Mouse (Mus musculus): ENCODE results near the gene Cryzl1. TPM values are rescaled to one million over a fixed set of nuclear protein-coding genes. Genes with fewer than 3 reads are reported as not detected.

Gene Cryzl1
- polyA plus RNA-seq, 1 experiment from 2014 or later, result 62.2 TPM

DNA sequence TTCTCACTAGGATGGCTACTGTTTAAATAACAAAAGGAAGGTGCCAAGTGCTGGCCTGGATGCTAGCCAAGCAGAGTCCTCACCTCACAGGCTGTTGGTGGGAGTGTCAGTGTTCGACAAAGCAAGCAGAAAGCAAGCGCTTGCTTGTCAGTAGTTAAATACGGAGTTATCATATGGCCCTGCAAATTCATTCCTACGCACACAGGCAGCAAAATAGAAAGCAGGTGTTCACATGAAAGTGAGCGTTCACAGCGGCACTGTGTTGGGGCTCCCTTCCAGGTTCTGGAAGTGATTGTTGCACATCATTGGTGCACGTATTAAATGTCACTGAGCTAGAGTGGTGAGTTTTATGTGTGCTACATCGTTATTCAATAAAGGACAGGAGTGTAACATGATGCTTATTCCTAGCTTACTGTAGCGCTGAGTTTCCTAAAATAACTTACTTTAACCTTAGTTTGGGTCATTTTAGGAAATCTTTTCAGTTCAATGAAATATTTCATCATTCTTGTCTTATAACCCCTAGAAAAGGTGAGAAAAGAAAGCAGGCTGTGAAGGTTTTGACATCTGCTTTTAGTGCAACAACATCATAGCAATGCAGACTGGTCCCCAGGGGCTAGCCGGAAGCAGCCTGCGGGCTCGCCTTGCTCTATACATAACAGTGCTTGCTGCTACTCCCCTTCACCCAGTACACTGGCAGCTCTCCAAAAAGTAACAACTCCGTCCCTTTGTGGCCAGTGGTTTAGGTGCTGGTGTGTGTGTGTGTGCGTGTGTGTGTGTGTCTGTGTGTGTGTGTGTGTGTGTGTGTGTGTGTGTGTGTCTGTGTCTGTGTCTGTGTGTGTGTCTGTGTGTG lies 17.6 kb upstream of the Cryzl1 start:
- no peak overlapping the region for H3K4me3 ChIP-seq (replicated peaks; ENCODE audit: low read length)
- WGBS, result 28% methylated on average over 14 of the region's 14 CpGs
- H3K9me3 ChIP-seq (replicated peaks; ENCODE audit: control insufficient read depth, low read length), result no peaks in the 10 kb centered on the region
- H3K4me2 ChIP-seq (ENCODE audit: low read depth, low read length), result no peak overlapping the region
- peak; percentile 82; the same call in 1 of the 2 replicates for ATAC-seq (ENCODE audit: insufficient read depth, low FRiP score)
- H3K9ac ChIP-seq (ENCODE audit: low read length), result no peak overlapping the region
- no peaks in the 10 kb centered on the region for H3K27me3 ChIP-seq (ENCODE audit: control insufficient read depth, insufficient read depth, low read length)
- H3K36me3 ChIP-seq (ENCODE audit: control insufficient read depth, insufficient read depth, low read length), result no peaks in the 10 kb centered on the region
- H3K4me1 ChIP-seq (ENCODE audit: control insufficient read depth, insufficient read depth, low read length), result peaks cover 10% of the 10 kb centered on the region
- H3K27ac ChIP-seq (ENCODE audit: low read length), result 0 out of 2 replicates have a peak overlapping the region, but pooled peaks have one; percentile 11

- ATAC-seq (ENCODE audit: insufficient read depth, low FRiP score), result no peak
- no peaks in the 10 kb centered on the region for H3K27me3 ChIP-seq (ENCODE audit: control insufficient read depth, insufficient read depth, low read length)
- no peaks in the 10 kb centered on the region for H3K36me3 ChIP-seq (ENCODE audit: control insufficient read depth, insufficient read depth, low read length)
- no peaks in the 10 kb centered on the region for H3K9me3 ChIP-seq (replicated peaks; ENCODE audit: control insufficient read depth, low read length)
- no peak overlapping the region for H3K9ac ChIP-seq (ENCODE audit: low read length)
- H3K4me1 ChIP-seq (ENCODE audit: control insufficient read depth, insufficient read depth, low read length), result peaks cover 16% of the 10 kb centered on the region
- H3K4me3 ChIP-seq (replicated peaks; ENCODE audit: low read length), result no peak overlapping the region
- 77% methylated on average over 7 of the region's 7 CpGs for WGBS
- no peak overlapping the region for H3K4me2 ChIP-seq (ENCODE audit: low read depth, low read length)
- H3K27ac ChIP-seq (ENCODE audit: low read length), result no peak overlapping the region
These were observed 14.3 kb upstream of the Cryzl1 start for GRCm38 (mm10) chr16:91743055-91743454.

DNA sequence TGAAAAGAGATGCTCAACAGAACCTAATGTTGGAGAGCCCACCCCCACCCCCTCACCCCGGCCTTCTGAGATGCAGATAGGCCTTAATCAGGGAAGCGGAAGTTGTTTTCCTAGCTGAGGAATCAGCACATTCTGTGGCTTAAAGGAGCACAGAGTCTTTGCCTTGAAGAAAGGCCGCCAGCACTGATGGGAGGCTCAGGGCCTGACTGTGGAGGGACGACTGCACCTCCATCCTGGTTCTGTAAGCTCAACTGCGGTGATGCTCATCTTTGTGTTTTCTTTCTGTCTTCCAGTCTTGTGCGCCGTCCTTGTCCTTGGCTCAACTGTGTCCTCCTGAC lies 12.1 kb upstream of the Cryzl1 start:
- no peak overlapping the region for H3K4me2 ChIP-seq (ENCODE audit: low read depth, low read length)
- no peak for ATAC-seq (ENCODE audit: insufficient read depth, low FRiP score)
- H3K27me3 ChIP-seq (ENCODE audit: control insufficient read depth, insufficient read depth, low read length), result no peaks in the 10 kb centered on the region

DNA sequence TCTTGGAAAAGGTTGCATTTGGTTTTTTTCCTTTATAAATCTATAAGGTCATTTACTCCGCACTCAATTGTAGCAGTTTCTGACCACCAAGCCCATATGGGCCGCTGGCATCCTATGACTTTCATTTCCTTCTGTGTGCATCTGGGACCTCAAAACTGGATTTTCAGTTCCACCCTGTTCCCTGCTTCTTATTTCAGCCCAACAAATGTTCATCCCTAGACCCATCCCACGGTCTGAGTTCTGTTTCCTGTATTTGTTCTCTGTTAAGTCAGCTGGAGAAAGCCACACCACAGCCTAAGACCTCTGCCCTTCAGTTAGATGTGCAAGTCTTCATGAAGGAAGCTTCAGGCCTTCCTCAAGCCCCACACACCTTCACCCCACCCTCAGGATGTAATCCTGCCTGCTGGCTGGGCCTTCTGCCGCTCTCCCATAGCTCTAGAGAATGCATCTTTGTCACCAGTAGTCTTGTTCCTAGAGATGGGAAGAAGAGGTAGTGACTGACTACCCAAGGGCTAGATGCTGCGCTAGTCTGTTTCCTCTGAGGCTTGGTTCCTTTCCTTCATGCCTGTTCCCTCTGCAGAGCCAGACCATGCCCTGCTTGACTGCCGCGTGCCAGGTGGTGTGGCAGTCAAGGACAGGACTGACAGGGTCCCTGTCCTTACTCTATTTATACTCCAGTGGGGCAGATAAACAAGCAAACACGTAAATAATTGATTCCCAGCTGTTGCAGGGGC lies 11.6 kb upstream of the Cryzl1 start:
- Histone ChIP-seq H3K9me3 (replicated peaks; ENCODE audit: control insufficient read depth, low read length) (no peaks in the 10 kb centered on the region), H3K4me2 (ENCODE audit: low read depth, low read length) (no peak overlapping the region), H3K4me3 (replicated peaks; ENCODE audit: low read length) (no peak overlapping the region), H3K27me3 (ENCODE audit: control insufficient read depth, insufficient read depth, low read length) (no peaks in the 10 kb centered on the region), H3K9ac (ENCODE audit: low read length) (no peak overlapping the region), H3K36me3 (ENCODE audit: control insufficient read depth, insufficient read depth, low read length) (no peaks in the 10 kb centered on the region), H3K4me1 (ENCODE audit: control insufficient read depth, insufficient read depth, low read length) (peaks cover 5% of the 10 kb centered on the region), H3K27ac (ENCODE audit: low read length) (no peak overlapping the region)
- 65% methylated on average over 8 of the region's 8 CpGs for WGBS
- ATAC-seq (ENCODE audit: insufficient read depth, low FRiP score), result no peak

More for the DNA sequence above, 12.1 kb upstream of the Cryzl1 start:
- H3K36me3 ChIP-seq (ENCODE audit: control insufficient read depth, insufficient read depth, low read length), result no peaks in the 10 kb centered on the region
- H3K4me3 ChIP-seq (replicated peaks; ENCODE audit: low read length), result no peak overlapping the region
- WGBS, result 70% methylated on average over 7 of the region's 7 CpGs
- no peak overlapping the region for H3K9ac ChIP-seq (ENCODE audit: low read length)
- H3K27ac ChIP-seq (ENCODE audit: low read length), result no peak overlapping the region
- no peaks in the 10 kb centered on the region for H3K9me3 ChIP-seq (replicated peaks; ENCODE audit: control insufficient read depth, low read length)
- H3K4me1 ChIP-seq (ENCODE audit: control insufficient read depth, insufficient read depth, low read length), result peaks cover 10% of the 10 kb centered on the region

GRCm38 (mm10) chr16:91738505-91738904 lies 9.7 kb upstream of the Cryzl1 start:
- no peak overlapping the region for H3K27ac ChIP-seq (ENCODE audit: low read length)
- H3K9me3 ChIP-seq (replicated peaks; ENCODE audit: control insufficient read depth, low read length), result no peaks in the 10 kb centered on the region
- 80% methylated on average over 6 of the region's 6 CpGs for WGBS
- peaks cover 5% of the 10 kb centered on the region for H3K4me1 ChIP-seq (ENCODE audit: control insufficient read depth, insufficient read depth, low read length)
- no peaks in the 10 kb centered on the region for H3K27me3 ChIP-seq (ENCODE audit: control insufficient read depth, insufficient read depth, low read length)
- H3K9ac ChIP-seq (ENCODE audit: low read length), result no peak overlapping the region
- no peak overlapping the region for H3K4me2 ChIP-seq (ENCODE audit: low read depth, low read length)
- ATAC-seq (ENCODE audit: insufficient read depth, low FRiP score), result no peak
- H3K4me3 ChIP-seq (replicated peaks; ENCODE audit: low read length), result no peak overlapping the region
- no peaks in the 10 kb centered on the region for H3K36me3 ChIP-seq (ENCODE audit: control insufficient read depth, insufficient read depth, low read length)

- Histone ChIP-seq H3K27ac (ENCODE audit: low read length) (no peak overlapping the region), H3K4me3 (replicated peaks; ENCODE audit: low read length) (no peak overlapping the region), H3K9me3 (replicated peaks; ENCODE audit: control insufficient read depth, low read length) (no peaks in the 10 kb centered on the region), H3K4me1 (ENCODE audit: control insufficient read depth, insufficient read depth, low read length) (peaks cover 7% of the 10 kb centered on the region; the same call in 1 of the 2 replicates), H3K9ac (ENCODE audit: low read length) (no peak overlapping the region), H3K27me3 (ENCODE audit: control insufficient read depth, insufficient read depth, low read length) (no peaks in the 10 kb centered on the region), H3K36me3 (ENCODE audit: control insufficient read depth, insufficient read depth, low read length) (no peaks in the 10 kb centered on the region), H3K4me2 (ENCODE audit: low read depth, low read length) (no peak overlapping the region)
- ATAC-seq (ENCODE audit: insufficient read depth, low FRiP score), result no peak
- whole genome bisulfite sequencing, result 83% methylated on average over 7 of the region's 7 CpGs
These were observed 7.5 kb upstream of the Cryzl1 start for GRCm38 (mm10) chr16:91736046-91736816.

- no peak overlapping the region for H3K4me3 ChIP-seq (replicated peaks; ENCODE audit: low read length)
- no peaks in the 10 kb centered on the region for H3K9me3 ChIP-seq (replicated peaks; ENCODE audit: control insufficient read depth, low read length)
- ATAC-seq (ENCODE audit: insufficient read depth, low FRiP score), result no peak
- WGBS, result 71% methylated on average over 5 of the region's 5 CpGs
- H3K4me1 ChIP-seq (ENCODE audit: control insufficient read depth, insufficient read depth, low read length), result peaks cover 11% of the 10 kb centered on the region
- H3K27me3 ChIP-seq (ENCODE audit: control insufficient read depth, insufficient read depth, low read length), result no peaks in the 10 kb centered on the region
- H3K4me2 ChIP-seq (ENCODE audit: low read depth, low read length), result no peak overlapping the region
- H3K27ac ChIP-seq (ENCODE audit: low read length), result no peak overlapping the region
- no peak overlapping the region for H3K9ac ChIP-seq (ENCODE audit: low read length)
- no peaks in the 10 kb centered on the region for H3K36me3 ChIP-seq (ENCODE audit: control insufficient read depth, insufficient read depth, low read length)
These were observed 6.0 kb upstream of the Cryzl1 start for GRCm38 (mm10) chr16:91734771-91735170.

- no peaks in the 10 kb centered on the region for H3K9me3 ChIP-seq (replicated peaks; ENCODE audit: control insufficient read depth, low read length)
- no peaks in the 10 kb centered on the region for H3K36me3 ChIP-seq (ENCODE audit: control insufficient read depth, insufficient read depth, low read length)
- H3K27me3 ChIP-seq (ENCODE audit: control insufficient read depth, insufficient read depth, low read length), result no peaks in the 10 kb centered on the region
- no peak overlapping the region for H3K4me3 ChIP-seq (replicated peaks; ENCODE audit: low read length)
- peaks cover 8% of the 10 kb centered on the region for H3K4me1 ChIP-seq (ENCODE audit: control insufficient read depth, insufficient read depth, low read length)
- H3K27ac ChIP-seq (ENCODE audit: low read length), result no peak overlapping the region
- ATAC-seq (ENCODE audit: insufficient read depth, low FRiP score), result no peak
- WGBS, result 65% methylated on average over 2 of the region's 2 CpGs
- H3K4me2 ChIP-seq (ENCODE audit: low read depth, low read length), result no peak overlapping the region
- H3K9ac ChIP-seq (ENCODE audit: low read length), result no peak overlapping the region
These were observed 4.0 kb upstream of the Cryzl1 start for GRCm38 (mm10) chr16:91732816-91733215.

GRCm38 (mm10) chr16:91730446-91730845 lies 1.7 kb upstream of the Cryzl1 start:
- Histone ChIP-seq H3K9ac (ENCODE audit: low read length) (peak overlapping the region; percentile 91), H3K27ac (ENCODE audit: low read length) (peak overlapping the region; percentile 92), H3K4me2 (ENCODE audit: low read depth, low read length) (peak overlapping the region; percentile 82), H3K9me3 (replicated peaks; ENCODE audit: control insufficient read depth, low read length) (no peaks in the 10 kb centered on the region), H3K27me3 (ENCODE audit: control insufficient read depth, insufficient read depth, low read length) (no peaks in the 10 kb centered on the region), H3K36me3 (ENCODE audit: control insufficient read depth, insufficient read depth, low read length) (no peaks in the 10 kb centered on the region), H3K4me3 (replicated peaks; ENCODE audit: low read length) (peak overlapping the region; percentile 85), H3K4me1 (ENCODE audit: control insufficient read depth, insufficient read depth, low read length) (peaks cover 18% of the 10 kb centered on the region)
- WGBS, result 2% methylated on average over 11 of the region's 11 CpGs
- ATAC-seq (ENCODE audit: insufficient read depth, low FRiP score), result no peak
